Mouse (Mus musculus) hindbrain, embryonic 15.5 days (tissue): ENCODE data around the gene Plekha7. TPM values are rescaled to one million over a fixed set of nuclear protein-coding genes. Genes with fewer than 3 reads are reported as not detected.

Experiments used
- ATAC-seq: fragments of 200-750 bp; cut with Nextera tagmentation; 2 replicates; pipeline ENCODE4 v1.8.0; 2017; ENCODE audit warnings: low read depth, moderate number of reproducible peaks, moderate TSS enrichment; ENCODE audit not compliant: low FRiP score
- H3K27ac ChIP-seq: fragments of 300-500 bp; sonication (generic); replicated peaks from 2 replicates; pipeline ENCODE4 v1.5.1; 2015; ENCODE audit warnings: mild to moderate bottlenecking, inconsistent platforms
- H3K27me3 ChIP-seq: fragments of 300-500 bp; sonication (generic); 2 replicates; pipeline ENCODE4 v1.6.1; 2015; ENCODE audit warnings: control low read depth, inconsistent platforms
- H3K36me3 ChIP-seq: fragments of 300-500 bp; sonication (generic); 2 replicates; pipeline ENCODE4 v1.6.1; 2015; ENCODE audit warnings: control low read depth, inconsistent platforms
- H3K4me1 ChIP-seq: fragments of 300-500 bp; sonication (generic); replicated peaks from 2 replicates; pipeline ENCODE4 v1.6.1; 2015; ENCODE audit warnings: control low read depth, inconsistent platforms
- H3K4me2 ChIP-seq: fragments of 300-500 bp; sonication (generic); 2 replicates; pipeline ENCODE4 v1.6.1; 2015; ENCODE audit warnings: moderate library complexity, mild to moderate bottlenecking, inconsistent platforms
- H3K4me3 ChIP-seq: fragments of 300-500 bp; sonication (generic); 2 replicates; pipeline ENCODE4 v1.5.1; 2015; ENCODE audit warnings: mild to moderate bottlenecking, inconsistent platforms
- H3K9ac ChIP-seq: fragments of 300-500 bp; sonication (generic); 2 replicates; pipeline ENCODE4 v1.6.1; 2015; ENCODE audit warnings: inconsistent platforms
- H3K9me3 ChIP-seq: fragments of 300-500 bp; sonication (generic); 2 replicates; pipeline ENCODE4 v1.6.1; 2016; ENCODE audit warnings: control low read depth, inconsistent platforms
- WGBS: fragments of 180-500 bp; shearing (Covaris S2); methylation state at CpG from one replicate; pipeline ENCODE4 v1.1.7; 2015; 5-methylcytosine and 5-hydroxymethylcytosine counted together
- polyA plus RNA-seq: library from polyadenylated mRNA; unstranded; fragments of >200 nt; fragmentation: Nextera tagmentation; extraction: Ambion mirVana; gene quantifications from 2 replicates; pipeline ENCODE4 v1.2.1, GENCODE M21; 2015

Plekha7 gene
- polyA plus RNA-seq, 1 experiment from 2014 or later, result 10.3 TPM

- no peak overlapping the region for H3K27ac ChIP-seq
- no peaks in the 10 kb centered on the region for H3K36me3 ChIP-seq
- H3K4me1 ChIP-seq, result peaks cover 15% of the 10 kb centered on the region; the same call in 1 of the 2 replicates
- no peak for ATAC-seq
- H3K27me3 ChIP-seq, result no peaks in the 10 kb centered on the region
- no peak overlapping the region for H3K4me3 ChIP-seq
- WGBS, result 51% methylated on average over 11 of the region's 11 CpGs
- H3K9ac ChIP-seq, result no peak overlapping the region
- H3K4me2 ChIP-seq, result no peak overlapping the region
- no peaks in the 10 kb centered on the region for H3K9me3 ChIP-seq
Measured at GRCm38 (mm10) chr7:116286611-116287355, 21.4 kb downstream of the Plekha7 start.

GRCm38 (mm10) chr7:116286173-116286572 is 22.0 kb downstream of the Plekha7 start:
- no peak for ATAC-seq
- H3K27me3 ChIP-seq, result no peaks in the 10 kb centered on the region
- 66% methylated on average over 12 of the region's 12 CpGs for WGBS

GRCm38 (mm10) chr7:116285216-116285615 is 23.0 kb downstream of the Plekha7 start:
- Histone ChIP-seq H3K27ac (no peak overlapping the region), H3K4me3 (no peak overlapping the region), H3K4me1 (peaks cover 26% of the 10 kb centered on the region), H3K4me2 (no peak overlapping the region), H3K27me3 (no peaks in the 10 kb centered on the region), H3K9ac (no peak overlapping the region), H3K36me3 (no peaks in the 10 kb centered on the region), H3K9me3 (no peaks in the 10 kb centered on the region)
- no peak for ATAC-seq
- WGBS, result 88% methylated on average over 1 of the region's 1 CpGs

More at GRCm38 (mm10) chr7:116286173-116286572, 22.0 kb downstream of the Plekha7 start:
- H3K9me3 ChIP-seq, result no peaks in the 10 kb centered on the region
- no peak overlapping the region for H3K4me2 ChIP-seq
- H3K27ac ChIP-seq, result no peak overlapping the region
- no peak overlapping the region for H3K9ac ChIP-seq
- no peak overlapping the region for H3K4me3 ChIP-seq
- no peaks in the 10 kb centered on the region for H3K36me3 ChIP-seq
- H3K4me1 ChIP-seq, result peaks cover 17% of the 10 kb centered on the region; the same call in 1 of the 2 replicates

GRCm38 (mm10) chr7:116282755-116283154 is 25.4 kb downstream of the Plekha7 start:
- WGBS, result 15% methylated on average over 11 of the region's 11 CpGs
- ATAC-seq, result peak; percentile 77
- H3K9ac ChIP-seq, result no peak overlapping the region
- no peaks in the 10 kb centered on the region for H3K9me3 ChIP-seq
- no peak overlapping the region for H3K4me3 ChIP-seq
- peak overlapping the region; percentile 61 for H3K27ac ChIP-seq
- H3K4me2 ChIP-seq, result no peak overlapping the region
- H3K27me3 ChIP-seq, result no peaks in the 10 kb centered on the region
- H3K36me3 ChIP-seq, result no peaks in the 10 kb centered on the region
- H3K4me1 ChIP-seq, result peaks cover 30% of the 10 kb centered on the region

- H3K9ac ChIP-seq, result no peak overlapping the region
- no peaks in the 10 kb centered on the region for H3K27me3 ChIP-seq
- H3K4me2 ChIP-seq, result no peak overlapping the region
- whole genome bisulfite sequencing, result 31% methylated on average over 5 of the region's 5 CpGs
- peaks cover 30% of the 10 kb centered on the region for H3K4me1 ChIP-seq
- no peaks in the 10 kb centered on the region for H3K36me3 ChIP-seq
- ATAC-seq, result no peak
- no peak overlapping the region for H3K27ac ChIP-seq
- no peaks in the 10 kb centered on the region for H3K9me3 ChIP-seq
- H3K4me3 ChIP-seq, result no peak overlapping the region
Measured at GRCm38 (mm10) chr7:116280126-116280525, 28.1 kb downstream of the Plekha7 start.

- ATAC-seq, result no peak
- WGBS, result 35% methylated on average over 9 of the region's 9 CpGs
- Histone ChIP-seq H3K27me3 (no peaks in the 10 kb centered on the region), H3K9me3 (no peaks in the 10 kb centered on the region), H3K4me3 (no peak overlapping the region), H3K27ac (no peak overlapping the region), H3K4me2 (no peak overlapping the region), H3K9ac (no peak overlapping the region), H3K36me3 (no peaks in the 10 kb centered on the region), H3K4me1 (peaks cover 27% of the 10 kb centered on the region)
Measured at GRCm38 (mm10) chr7:116278280-116278679, 29.9 kb downstream of the Plekha7 start.

GRCm38 (mm10) chr7:116276315-116276714 is 31.9 kb downstream of the Plekha7 start:
- H3K4me1 ChIP-seq, result peaks cover 15% of the 10 kb centered on the region
- H3K27ac ChIP-seq, result no peak overlapping the region
- ATAC-seq, result no peak
- no peaks in the 10 kb centered on the region for H3K27me3 ChIP-seq
- no peak overlapping the region for H3K4me2 ChIP-seq
- no peak overlapping the region for H3K4me3 ChIP-seq
- no peaks in the 10 kb centered on the region for H3K36me3 ChIP-seq
- H3K9me3 ChIP-seq, result no peaks in the 10 kb centered on the region
- H3K9ac ChIP-seq, result no peak overlapping the region

GRCm38 (mm10) chr7:116273111-116273510 is 35.1 kb downstream of the Plekha7 start:
- 92% methylated on average over 6 of the region's 6 CpGs for WGBS
- no peak overlapping the region for H3K27ac ChIP-seq

GRCm38 (mm10) chr7:116269501-116269995 is 38.6 kb downstream of the Plekha7 start:
- Histone ChIP-seq H3K27me3 (no peaks in the 10 kb centered on the region), H3K4me2 (no peak overlapping the region), H3K4me1 (0 out of 2 replicates have a peak, but pooled peaks cover 3% of the 10 kb centered on the region), H3K27ac (no peak overlapping the region), H3K9me3 (no peaks in the 10 kb centered on the region), H3K36me3 (no peaks in the 10 kb centered on the region), H3K4me3 (no peak overlapping the region), H3K9ac (no peak overlapping the region)
- no peak for ATAC-seq
- 50% methylated on average over 6 of the region's 6 CpGs for WGBS

More at GRCm38 (mm10) chr7:116273111-116273510, 35.1 kb downstream of the Plekha7 start:
- Histone ChIP-seq H3K9ac (no peak overlapping the region), H3K27me3 (no peaks in the 10 kb centered on the region), H3K4me1 (0 out of 2 replicates have a peak, but pooled peaks cover 1% of the 10 kb centered on the region), H3K36me3 (no peaks in the 10 kb centered on the region), H3K9me3 (no peaks in the 10 kb centered on the region), H3K4me3 (no peak overlapping the region), H3K4me2 (no peak overlapping the region)
- no peak for ATAC-seq

- no peak for ATAC-seq
- Histone ChIP-seq H3K27ac (no peak overlapping the region), H3K9me3 (no peaks in the 10 kb centered on the region), H3K4me3 (no peak overlapping the region), H3K9ac (no peak overlapping the region), H3K4me2 (no peak overlapping the region), H3K4me1 (0 out of 2 replicates have a peak, but pooled peaks cover 3% of the 10 kb centered on the region), H3K36me3 (no peaks in the 10 kb centered on the region), H3K27me3 (no peaks in the 10 kb centered on the region)
- WGBS, result 64% methylated on average over 13 of the region's 13 CpGs
Measured at GRCm38 (mm10) chr7:116268113-116268926, 39.9 kb downstream of the Plekha7 start.

- no peak for ATAC-seq
- WGBS, result 56% methylated on average over 7 of the region's 7 CpGs
- no peak overlapping the region for H3K4me3 ChIP-seq
Measured at GRCm38 (mm10) chr7:116263281-116263680, 44.9 kb downstream of the Plekha7 start.

GRCm38 (mm10) chr7:116262508-116262907 is 45.7 kb downstream of the Plekha7 start:
- Histone ChIP-seq H3K9me3 (no peaks in the 10 kb centered on the region), H3K9ac (no peak overlapping the region), H3K36me3 (no peaks in the 10 kb centered on the region), H3K4me2 (no peak overlapping the region), H3K4me1 (no peaks in the 10 kb centered on the region), H3K27me3 (no peaks in the 10 kb centered on the region), H3K27ac (no peak overlapping the region), H3K4me3 (no peak overlapping the region)
- 27% methylated on average over 2 of the region's 2 CpGs for WGBS
- no peak for ATAC-seq

More at GRCm38 (mm10) chr7:116263281-116263680, 44.9 kb downstream of the Plekha7 start:
- H3K9me3 ChIP-seq, result no peaks in the 10 kb centered on the region
- H3K4me1 ChIP-seq, result 0 out of 2 replicates have a peak, but pooled peaks cover 3% of the 10 kb centered on the region
- H3K27me3 ChIP-seq, result no peaks in the 10 kb centered on the region
- no peak overlapping the region for H3K4me2 ChIP-seq
- H3K9ac ChIP-seq, result no peak overlapping the region
- H3K27ac ChIP-seq, result no peak overlapping the region
- no peaks in the 10 kb centered on the region for H3K36me3 ChIP-seq
